Mouse (Mus musculus) embryonic facial prominence, embryonic 11.5 days (tissue): ENCODE measurements around the gene Llcfc1. TPM values are rescaled to one million over a fixed set of nuclear protein-coding genes. Genes with fewer than 3 reads are reported as not detected.

Experiments used
- ATAC-seq: fragments of 200-750 bp; cut with Nextera tagmentation; replicated peaks from 2 replicates; pipeline ENCODE4 v1.8.0; 2017; ENCODE audit warnings: low read depth; ENCODE audit not compliant: insufficient number of reproducible peaks, low FRiP score, low TSS enrichment
- DNase-seq: peaks from one replicate; pipeline ENCODE4 v3.0.0-alpha.2; 2015; ENCODE audit warnings: low spot score
- H3K27ac ChIP-seq: fragments of 300-500 bp; sonication (generic); replicated peaks from 2 replicates; pipeline ENCODE4 v1.5.1; 2014; ENCODE audit warnings: mild to moderate bottlenecking, low read depth, low read length, control low read depth
- H3K27me3 ChIP-seq: fragments of 300-500 bp; sonication (generic); 2 replicates; pipeline ENCODE4 v1.6.1; 2014; ENCODE audit warnings: mild to moderate bottlenecking, low read length, moderate library complexity, mixed read lengths; ENCODE audit not compliant: control insufficient read depth, insufficient read depth
- H3K36me3 ChIP-seq: fragments of 300-500 bp; sonication (generic); replicated peaks from 2 replicates; pipeline ENCODE4 v1.6.1; 2014; ENCODE audit warnings: low read depth, mild to moderate bottlenecking, low read length, moderate library complexity, mixed read lengths; ENCODE audit not compliant: control insufficient read depth, insufficient read depth
- H3K4me1 ChIP-seq: fragments of 300-500 bp; sonication (generic); 2 replicates; pipeline ENCODE4 v1.6.1; 2014; ENCODE audit warnings: low read length, mixed read lengths; ENCODE audit not compliant: control insufficient read depth, insufficient read depth
- H3K4me2 ChIP-seq: fragments of 300-500 bp; sonication (generic); 2 replicates; pipeline ENCODE4 v1.6.1; 2014; ENCODE audit warnings: low read depth, mild to moderate bottlenecking, control low read depth, low read length, moderate library complexity
- H3K4me3 ChIP-seq: fragments of 300-500 bp; sonication (generic); 2 replicates; pipeline ENCODE4 v1.5.1; 2014; ENCODE audit warnings: low read depth, low read length, control low read depth
- H3K9ac ChIP-seq: fragments of 300-500 bp; sonication (generic); replicated peaks from 2 replicates; pipeline ENCODE4 v1.6.1; 2014; ENCODE audit warnings: mild to moderate bottlenecking, control low read depth, low read length
- H3K9me3 ChIP-seq: fragments of 300-500 bp; sonication (generic); replicated peaks from 2 replicates; pipeline ENCODE4 v1.6.1; 2016; ENCODE audit warnings: mild to moderate bottlenecking, low read length, inconsistent platforms, mixed read lengths; ENCODE audit not compliant: control insufficient read depth
- WGBS: fragments of 180-500 bp; shearing (Covaris S2); extraction: QIAGEN DNeasy Blood & Tissue Kit; methylation state at CpG from one replicate; pipeline ENCODE4 v1.1.7; 2014; 5-methylcytosine and 5-hydroxymethylcytosine counted together
- polyA plus RNA-seq: library from polyadenylated mRNA; unstranded; fragments of >200 nt; fragmentation: Nextera tagmentation; extraction: Ambion mirVana; gene quantifications from 2 replicates; pipeline ENCODE4 v1.2.1, GENCODE M21; 2014

Gene Llcfc1
- polyA plus RNA-seq, 1 experiment from 2014 or later = not detected

DNA sequence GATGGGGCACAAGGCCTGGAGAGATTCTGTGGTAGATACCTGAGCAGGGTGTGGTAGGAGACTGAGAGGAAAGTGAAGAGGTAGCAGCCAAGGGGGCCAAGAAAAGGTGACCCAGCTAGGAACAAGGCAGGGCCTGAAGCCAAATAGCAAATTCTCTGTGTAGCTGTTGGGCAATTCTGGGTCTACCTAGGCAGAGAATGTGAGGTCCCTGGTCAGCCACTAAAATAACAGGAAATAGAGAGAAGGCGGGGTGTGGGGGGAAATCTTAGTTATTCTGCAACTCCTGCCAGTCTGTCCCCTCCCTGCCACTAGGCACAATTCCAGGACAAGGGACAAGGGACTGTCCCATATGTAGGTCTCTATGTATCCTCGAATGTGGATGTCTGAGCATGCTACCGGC, 41.0 kb upstream of the Llcfc1 start:
- H3K27me3 ChIP-seq = no peaks in the 10 kb centered on the region
- H3K9ac ChIP-seq = no peak overlapping the region
- H3K4me3 ChIP-seq = no peak overlapping the region
- DNase-seq (no peak), ATAC-seq (no peak)
- no peaks in the 10 kb centered on the region for H3K9me3 ChIP-seq
- no peaks in the 10 kb centered on the region for H3K36me3 ChIP-seq
- no peaks in the 10 kb centered on the region for H3K4me1 ChIP-seq
- no peak overlapping the region for H3K4me2 ChIP-seq
- WGBS = 92% methylated on average over 3 of the region's 3 CpGs
- H3K27ac ChIP-seq = no peak overlapping the region

DNA sequence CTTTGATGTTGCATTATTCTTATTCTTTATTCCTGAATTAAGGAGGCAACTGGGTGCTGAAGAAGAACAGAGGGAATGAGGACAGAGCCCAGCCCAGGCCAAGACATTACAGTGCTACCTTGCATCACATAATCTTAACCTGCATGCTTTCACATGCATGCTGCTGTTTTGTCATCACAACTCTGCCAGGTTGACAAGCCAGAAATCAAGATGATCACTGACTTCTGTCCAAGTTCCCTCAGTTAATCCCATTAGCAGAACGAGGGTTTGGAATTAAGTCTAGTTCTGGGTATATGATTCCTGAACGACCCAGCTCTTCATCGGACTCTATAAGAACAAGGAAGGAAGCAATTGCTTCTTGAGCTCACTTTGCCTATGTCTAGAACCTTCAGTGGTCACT, 38.0 kb upstream of the Llcfc1 start:
- no peak for ATAC-seq
- no peak overlapping the region for H3K4me2 ChIP-seq

DNA sequence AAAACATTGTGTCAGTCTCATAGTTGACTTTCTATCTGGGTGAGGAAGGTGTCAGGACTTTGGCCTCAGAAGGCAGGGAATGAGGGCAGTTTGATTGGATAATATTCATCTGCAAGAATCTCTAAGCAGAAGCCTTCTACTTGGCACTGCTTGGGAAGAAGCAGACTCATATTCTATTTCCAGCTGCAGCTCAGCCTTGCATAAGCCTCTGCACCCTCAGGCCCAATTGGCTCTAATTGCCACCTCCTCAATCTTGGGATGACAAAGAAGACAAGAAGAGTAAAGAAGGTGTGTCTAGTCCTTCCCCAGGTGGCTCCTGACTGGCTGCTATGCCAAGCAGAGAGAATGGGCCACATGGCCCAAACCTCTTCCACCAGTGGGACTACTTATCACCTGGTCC, 37.6 kb upstream of the Llcfc1 start:
- H3K36me3 ChIP-seq = no peaks in the 10 kb centered on the region
- H3K4me2 ChIP-seq = no peak overlapping the region
- DNase-seq (no peak), ATAC-seq (no peak)
- H3K4me1 ChIP-seq = no peaks in the 10 kb centered on the region
- H3K27ac ChIP-seq = no peak overlapping the region
- H3K9ac ChIP-seq = no peak overlapping the region
- H3K27me3 ChIP-seq = no peaks in the 10 kb centered on the region
- no peaks in the 10 kb centered on the region for H3K9me3 ChIP-seq
- H3K4me3 ChIP-seq = no peak overlapping the region

More for the DNA sequence above, 38.0 kb upstream of the Llcfc1 start:
- Histone ChIP-seq H3K4me1 (no peaks in the 10 kb centered on the region), H3K9me3 (no peaks in the 10 kb centered on the region), H3K27ac (no peak overlapping the region), H3K9ac (no peak overlapping the region), H3K4me3 (no peak overlapping the region), H3K36me3 (no peaks in the 10 kb centered on the region), H3K27me3 (no peaks in the 10 kb centered on the region)
- WGBS = 88% methylated on average over 3 of the region's 3 CpGs
- no peak for DNase-seq

DNA sequence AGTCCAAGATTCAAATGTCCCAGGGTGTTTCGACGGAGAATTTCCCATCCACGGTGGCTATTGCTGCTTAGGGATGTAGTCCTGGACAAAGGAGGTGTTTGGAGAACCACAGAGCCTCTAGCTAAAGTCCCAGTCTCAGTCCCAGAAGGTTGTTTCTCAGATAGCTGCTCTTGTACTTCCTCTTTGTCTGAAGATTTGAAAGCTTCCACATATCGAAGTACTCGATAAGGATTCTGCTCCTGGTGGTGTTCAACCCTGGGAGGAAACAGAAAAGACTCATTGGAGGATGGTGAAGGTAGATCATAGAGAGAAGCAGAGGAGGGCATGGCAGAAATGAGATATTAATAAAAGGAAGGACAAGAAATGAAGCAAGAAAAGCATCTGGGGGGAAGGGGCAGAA, 31.1 kb upstream of the Llcfc1 start:
- Histone ChIP-seq H3K27ac (no peak overlapping the region), H3K4me3 (no peak overlapping the region)
- DNase-seq = no peak

DNA sequence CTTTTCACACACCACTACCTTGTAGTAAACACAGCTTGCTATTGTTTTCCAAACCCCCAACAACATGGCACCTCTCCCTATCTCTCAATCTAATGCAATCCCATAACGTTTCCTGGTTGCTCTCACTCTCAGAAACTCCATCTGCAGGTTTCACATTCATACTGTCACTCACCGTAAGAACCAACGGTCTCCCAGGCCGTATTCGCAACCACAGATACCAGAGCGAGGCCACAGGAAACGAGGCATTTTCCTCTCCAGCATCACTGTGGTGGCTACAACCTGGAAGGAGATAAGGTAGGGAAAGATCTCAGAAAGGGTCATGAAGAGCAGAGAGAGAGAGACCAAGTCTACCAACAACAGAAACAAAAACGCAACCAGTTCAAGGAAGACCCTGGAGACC, 29.6 kb upstream of the Llcfc1 start:
- H3K4me3 ChIP-seq = no peak overlapping the region
- no peaks in the 10 kb centered on the region for H3K9me3 ChIP-seq
- WGBS = 88% methylated on average over 8 of the region's 8 CpGs
- H3K27me3 ChIP-seq = no peaks in the 10 kb centered on the region
- no peaks in the 10 kb centered on the region for H3K4me1 ChIP-seq
- no peak overlapping the region for H3K9ac ChIP-seq
- H3K4me2 ChIP-seq = no peak overlapping the region
- H3K27ac ChIP-seq = no peak overlapping the region
- H3K36me3 ChIP-seq = no peaks in the 10 kb centered on the region
- DNase-seq (no peak), ATAC-seq (no peak)

More for the DNA sequence above, 31.1 kb upstream of the Llcfc1 start:
- ATAC-seq = no peak
- Histone ChIP-seq H3K4me2 (no peak overlapping the region), H3K9me3 (no peaks in the 10 kb centered on the region), H3K4me1 (no peaks in the 10 kb centered on the region), H3K36me3 (no peaks in the 10 kb centered on the region), H3K27me3 (no peaks in the 10 kb centered on the region), H3K9ac (no peak overlapping the region)
- WGBS = 94% methylated on average over 5 of the region's 5 CpGs

DNA sequence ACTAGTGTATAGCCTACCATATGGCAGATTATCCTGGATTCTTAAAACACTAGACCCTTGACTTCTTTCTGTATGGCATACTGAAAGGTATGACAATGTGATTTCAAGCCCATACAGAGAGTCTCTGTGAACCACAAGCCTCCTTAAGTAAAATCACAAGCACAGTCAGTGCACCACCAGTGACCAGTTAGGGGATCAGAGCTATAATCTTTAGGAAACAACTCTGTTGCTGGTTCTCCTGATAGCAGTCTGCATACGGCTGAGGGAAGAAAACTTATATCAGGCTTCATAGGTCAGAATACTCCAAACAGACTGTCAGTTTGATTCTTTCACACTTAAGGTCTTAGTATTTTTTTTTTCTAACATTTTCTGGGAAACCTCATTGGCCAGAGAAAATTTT, 25.7 kb upstream of the Llcfc1 start:
- no peak overlapping the region for H3K9ac ChIP-seq
- no peaks in the 10 kb centered on the region for H3K4me1 ChIP-seq
- WGBS = 78% methylated on average over 1 of the region's 1 CpGs

DNA sequence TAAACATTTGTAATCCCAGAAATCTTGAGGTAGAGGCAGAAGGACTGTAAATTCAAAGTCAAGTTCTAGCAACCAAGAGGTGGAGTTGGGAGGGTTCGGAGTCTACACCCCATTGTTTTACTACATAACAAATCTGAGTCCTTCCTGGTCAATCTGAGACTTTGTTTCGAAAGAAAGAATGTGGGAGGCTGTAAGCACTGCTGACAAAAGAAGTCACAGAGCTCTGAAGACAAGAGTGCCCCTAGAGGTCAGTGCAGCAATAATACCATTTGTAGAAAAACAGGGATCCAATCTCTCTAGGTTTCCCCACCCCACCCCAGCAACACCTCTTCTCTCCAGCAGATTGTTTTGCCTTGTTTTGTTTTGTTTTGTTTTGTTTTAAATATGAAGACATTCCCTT, 21.9 kb upstream of the Llcfc1 start:
- DNase-seq = peak; percentile 9

More for the DNA sequence above, 25.7 kb upstream of the Llcfc1 start:
- Histone ChIP-seq H3K4me2 (no peak overlapping the region), H3K36me3 (no peaks in the 10 kb centered on the region), H3K27ac (no peak overlapping the region), H3K4me3 (no peak overlapping the region), H3K27me3 (no peaks in the 10 kb centered on the region), H3K9me3 (no peaks in the 10 kb centered on the region)
- no peak for ATAC-seq
- DNase-seq = no peak

DNA sequence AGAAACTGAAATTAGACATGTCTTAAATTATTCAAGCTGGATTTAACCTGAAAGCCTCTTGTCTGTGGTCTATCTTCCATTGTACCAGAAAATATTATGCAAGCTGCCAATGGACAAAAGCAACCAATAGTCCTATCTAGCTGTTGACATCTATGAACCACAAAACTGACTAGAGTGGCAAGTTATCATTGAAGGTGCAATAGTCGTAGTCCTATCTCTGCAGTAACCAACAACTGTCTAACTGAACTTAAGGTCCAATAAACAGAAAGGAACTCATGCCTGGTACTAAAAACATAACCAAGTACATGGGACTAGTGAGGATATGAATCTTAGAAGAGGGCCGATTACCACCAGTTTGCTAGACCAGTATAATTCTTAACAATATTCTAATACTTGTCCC, 7.7 kb upstream of the Llcfc1 start:
- DNase-seq (no peak), ATAC-seq (no peak)
- 87% methylated on average over 2 of the region's 2 CpGs for WGBS
- Histone ChIP-seq H3K9ac (no peak overlapping the region), H3K9me3 (no peaks in the 10 kb centered on the region), H3K36me3 (no peaks in the 10 kb centered on the region), H3K4me2 (no peak overlapping the region), H3K4me1 (no peaks in the 10 kb centered on the region), H3K27me3 (no peaks in the 10 kb centered on the region), H3K4me3 (no peak overlapping the region), H3K27ac (no peak overlapping the region)

More for the DNA sequence above, 21.9 kb upstream of the Llcfc1 start:
- no peak overlapping the region for H3K4me2 ChIP-seq
- no peaks in the 10 kb centered on the region for H3K9me3 ChIP-seq
- no peaks in the 10 kb centered on the region for H3K4me1 ChIP-seq
- H3K27ac ChIP-seq = no peak overlapping the region
- H3K4me3 ChIP-seq = no peak overlapping the region
- H3K9ac ChIP-seq = no peak overlapping the region
- no peaks in the 10 kb centered on the region for H3K27me3 ChIP-seq
- 37% methylated on average over 2 of the region's 2 CpGs for WGBS
- no peaks in the 10 kb centered on the region for H3K36me3 ChIP-seq
- ATAC-seq = no peak
